Mouse (Mus musculus): ENCODE results near the gene Flt1. TPM values are rescaled to one million over a fixed set of nuclear protein-coding genes. Genes with fewer than 3 reads are reported as not detected.

Flt1 gene
- total RNA-seq, 2 experiments from 2014 or later, result 61.7 to 76.9 TPM

DNA sequence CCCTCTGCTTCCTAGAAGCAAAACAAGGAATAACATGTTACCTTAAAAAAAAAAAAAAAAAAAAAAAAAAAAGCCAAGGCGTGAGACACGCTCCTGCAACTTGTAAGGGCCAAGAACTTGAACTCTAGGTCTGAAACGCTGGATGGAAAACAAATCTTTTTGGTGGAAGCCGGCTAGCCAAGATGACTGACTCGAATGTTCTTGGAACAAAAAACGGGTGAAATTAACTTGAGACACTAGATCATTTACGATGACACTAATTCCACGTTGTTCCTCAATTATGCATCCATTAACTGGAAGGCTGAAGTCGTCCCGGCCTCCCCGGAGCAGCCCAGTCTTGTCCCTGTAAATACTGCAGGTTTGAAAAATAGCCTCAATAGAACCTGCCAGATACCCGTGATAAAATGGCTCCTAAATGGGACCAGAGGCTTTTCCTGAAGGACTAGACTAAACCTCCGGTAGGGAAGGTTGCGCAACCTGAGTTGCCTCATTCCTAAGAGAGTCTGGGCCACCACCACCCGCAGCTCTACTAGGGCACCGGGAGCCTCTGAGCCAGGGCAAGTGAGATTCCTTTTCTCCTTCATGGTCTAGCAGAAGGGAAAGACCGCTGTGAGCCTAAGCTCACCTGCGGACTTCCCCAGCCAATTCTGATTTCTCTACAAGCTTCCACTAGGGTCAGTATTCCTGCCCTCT, 1.0 kb upstream of the Flt1 start:
- DNase-seq (ENCODE audit: low spot score), result no peak
- intact Hi-C loops (cut with DNase I), result loop anchor here (1.0 kb wide), 1 partner anchor 25 kb away; no protein-coding TSS in a partner anchor

DNA sequence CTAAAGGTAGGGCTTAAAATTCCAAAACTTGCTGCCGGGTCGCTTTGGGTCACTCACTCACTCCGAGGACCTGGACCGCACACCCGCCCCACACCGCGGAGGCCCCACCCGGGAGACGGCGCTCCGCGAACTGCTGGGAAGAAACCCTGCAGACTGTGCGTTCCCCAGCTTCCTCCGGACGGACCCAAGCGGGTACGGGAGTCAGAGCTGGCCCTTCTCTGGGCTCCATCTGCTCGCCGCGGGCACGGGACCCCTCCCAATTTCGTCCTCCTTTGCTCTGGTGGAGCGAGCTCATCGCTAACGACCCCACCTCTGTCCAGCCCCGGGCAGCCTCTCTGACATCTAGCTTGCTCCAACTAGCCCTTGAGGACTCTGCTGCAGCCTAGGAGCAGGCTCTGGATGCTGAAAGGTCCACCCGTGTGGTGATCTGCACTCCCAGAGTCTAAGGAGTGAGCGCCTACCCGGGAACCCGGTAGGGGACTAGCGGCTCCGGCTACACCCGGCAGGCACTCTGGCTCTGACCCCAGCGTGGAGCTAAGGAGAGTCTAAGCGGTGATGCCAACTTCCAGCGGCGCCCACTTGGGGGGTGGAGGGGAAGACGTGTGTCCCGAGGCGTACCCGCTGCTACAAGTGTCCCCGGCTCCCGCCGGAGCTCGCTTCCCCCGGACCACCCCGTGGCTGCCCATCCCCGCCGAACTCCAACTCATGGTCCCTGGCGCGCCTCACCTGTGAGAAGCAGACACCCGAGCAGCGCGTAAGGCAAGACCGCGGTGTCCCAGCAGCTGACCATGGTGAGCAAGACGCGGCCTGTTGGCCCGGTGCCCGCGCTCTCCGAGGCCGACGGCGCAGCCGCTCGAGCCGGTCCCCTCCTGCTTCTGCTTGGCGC, 623 bp downstream of the Flt1 start:
- DNase-seq (ENCODE audit: low spot score), result no peak
- intact Hi-C loops (cut with DNase I), result loop anchor here (2.0 to 5.0 kb wide), 3 partner anchors 53 to 142 kb away; no protein-coding TSS in a partner anchor

DNA sequence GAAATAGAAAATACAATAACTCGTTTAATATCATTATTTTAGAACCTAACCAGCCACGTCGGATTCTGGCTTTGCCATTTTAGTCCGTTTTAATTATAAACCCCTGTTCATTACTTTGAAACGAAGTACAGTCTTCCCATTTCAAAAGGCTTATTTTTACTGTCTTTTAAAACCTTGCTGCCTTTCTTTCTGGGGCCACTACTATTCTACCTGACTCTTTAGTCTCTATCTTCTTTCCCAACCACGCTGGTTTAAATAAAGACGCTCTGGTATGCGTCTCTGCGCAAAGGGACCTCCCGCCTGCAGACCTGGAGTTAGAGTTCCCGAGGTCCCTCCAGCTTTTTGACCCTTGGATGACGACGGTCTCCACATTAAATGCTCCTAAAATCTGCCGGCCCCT, 1.4 kb downstream of the Flt1 start:
- DNase-seq (ENCODE audit: low spot score), result no peak
- intact Hi-C loops (cut with DNase I), result loop anchor here (2.0 to 5.0 kb wide), 3 partner anchors 52 to 142 kb away; no protein-coding TSS in a partner anchor

DNA sequence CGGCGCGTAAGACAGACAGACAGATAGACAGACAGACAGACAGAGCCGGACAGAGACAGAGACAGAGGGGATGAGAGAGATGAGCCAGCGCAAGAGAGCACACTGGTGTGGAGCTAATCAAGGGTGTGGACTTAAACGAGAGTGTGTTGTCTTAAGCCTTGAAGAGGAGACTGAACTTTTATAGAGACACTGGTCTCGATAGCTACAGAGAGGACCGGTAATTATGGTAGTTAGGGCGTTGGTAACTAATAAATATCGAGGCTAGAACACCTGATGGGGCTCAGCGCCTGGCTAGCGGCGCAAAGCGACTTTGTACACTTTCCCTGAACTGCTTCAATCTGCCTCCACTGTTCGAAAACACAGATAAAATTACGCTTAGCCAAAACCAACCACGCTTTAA, 2.0 kb downstream of the Flt1 start:
- intact Hi-C loops (cut with DNase I), result loop anchor here (2.0 to 5.0 kb wide), 4 partner anchors 52 to 141 kb away; no protein-coding TSS in a partner anchor
- no peak for DNase-seq (ENCODE audit: low spot score)

DNA sequence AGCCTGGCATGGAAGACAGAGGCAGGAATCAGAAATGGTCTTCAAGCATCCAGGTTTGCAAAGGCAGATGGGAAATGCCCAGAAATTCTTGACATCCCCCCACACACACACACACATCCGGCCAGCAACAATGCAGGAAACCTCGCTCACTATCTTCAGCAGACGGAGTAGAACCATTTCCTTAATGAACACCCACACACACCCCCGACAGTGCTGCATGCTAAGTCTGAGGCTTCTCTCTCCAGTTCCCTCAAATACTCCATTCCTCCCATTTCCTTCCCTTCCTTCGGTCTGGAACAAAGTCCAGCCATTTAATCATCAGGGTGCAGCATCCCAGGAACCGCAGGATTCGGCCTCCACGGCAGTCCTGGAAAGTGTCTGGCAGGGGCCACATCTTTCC, 4.4 kb downstream of the Flt1 start:
- DNase-seq (ENCODE audit: low spot score), result peak; percentile 13
- intact Hi-C loops (cut with DNase I), result loop anchor here (5.0 kb wide), 2 partner anchors 49 to 104 kb away; no protein-coding TSS in a partner anchor

DNA sequence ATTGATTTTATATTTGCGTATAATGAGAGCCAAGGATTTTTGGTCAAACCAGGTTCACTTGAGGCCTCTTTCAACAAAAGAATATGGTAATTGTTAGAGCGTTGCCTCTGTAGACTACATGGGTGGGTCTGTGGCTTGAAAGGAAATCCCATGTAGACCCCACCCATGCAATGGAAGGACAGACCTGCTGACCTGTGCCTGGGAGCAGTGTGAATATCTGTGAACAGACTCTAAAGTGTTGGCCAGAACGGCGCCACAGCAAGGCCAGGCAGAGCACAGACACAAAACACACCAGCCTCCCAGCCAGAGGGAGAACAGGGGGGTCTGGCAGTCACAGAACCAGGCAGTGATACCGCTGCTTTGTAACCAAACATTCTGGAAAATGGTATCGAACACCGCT, 7.5 kb downstream of the Flt1 start:
- DNase-seq (ENCODE audit: low spot score), result peak; percentile 5
- intact Hi-C loops (cut with DNase I), result loop anchor here (5.0 kb wide), 1 partner anchor 61 kb away; no protein-coding TSS in a partner anchor

DNA sequence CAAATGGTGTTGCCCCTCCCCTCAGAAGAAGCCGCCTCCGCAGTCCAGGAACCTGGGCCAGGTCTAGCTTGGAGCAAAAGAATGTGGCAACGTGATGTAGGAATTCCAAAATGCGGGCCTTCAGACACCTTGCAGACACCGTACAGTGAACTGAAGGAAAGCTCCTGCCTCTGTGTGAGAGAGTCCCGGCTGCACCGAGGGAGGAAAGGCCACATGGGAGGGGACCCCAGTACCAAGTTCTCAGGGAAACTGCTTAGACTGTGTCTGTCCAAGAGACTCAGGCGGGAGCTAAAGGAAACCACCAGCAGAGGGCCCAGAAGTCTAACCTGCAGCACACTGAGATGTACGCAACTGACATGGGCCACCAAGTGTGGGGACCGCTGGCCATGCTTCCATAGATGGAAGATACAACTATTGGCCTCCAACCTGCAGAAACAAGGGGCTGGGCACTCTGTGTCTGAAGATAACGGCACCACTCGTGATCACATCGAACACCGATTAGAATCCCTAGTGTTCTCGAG, 9.1 kb downstream of the Flt1 start:
- DNase-seq (ENCODE audit: low spot score), result no peak
- intact Hi-C loops (cut with DNase I), result loop anchor here (5.0 kb wide), 1 partner anchor 59 kb away; no protein-coding TSS in a partner anchor

DNA sequence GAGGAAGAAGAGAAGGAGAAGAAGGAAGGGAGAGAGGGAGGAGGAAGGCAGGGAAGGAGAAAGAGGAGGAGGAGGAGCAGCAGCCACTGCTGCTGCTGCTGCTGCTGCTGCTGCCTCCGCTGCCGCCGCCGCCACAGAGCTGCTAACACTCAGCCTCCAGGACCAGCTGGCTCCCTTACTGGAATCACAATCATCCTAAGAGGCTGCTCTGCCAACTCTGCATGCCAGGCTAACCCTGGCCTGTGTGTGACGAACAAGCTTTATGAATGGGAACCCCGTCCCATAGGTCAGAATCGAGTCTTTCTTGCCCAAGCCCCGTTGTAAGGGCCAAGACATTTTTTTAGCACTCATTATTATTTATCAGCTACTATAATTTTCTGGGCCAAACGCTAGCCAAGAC, 9.5 kb downstream of the Flt1 start:
- DNase-seq (ENCODE audit: low spot score), result no peak
- intact Hi-C loops (cut with DNase I), result loop anchor here (5.0 kb wide), 1 partner anchor 59 kb away; no protein-coding TSS in a partner anchor

DNA sequence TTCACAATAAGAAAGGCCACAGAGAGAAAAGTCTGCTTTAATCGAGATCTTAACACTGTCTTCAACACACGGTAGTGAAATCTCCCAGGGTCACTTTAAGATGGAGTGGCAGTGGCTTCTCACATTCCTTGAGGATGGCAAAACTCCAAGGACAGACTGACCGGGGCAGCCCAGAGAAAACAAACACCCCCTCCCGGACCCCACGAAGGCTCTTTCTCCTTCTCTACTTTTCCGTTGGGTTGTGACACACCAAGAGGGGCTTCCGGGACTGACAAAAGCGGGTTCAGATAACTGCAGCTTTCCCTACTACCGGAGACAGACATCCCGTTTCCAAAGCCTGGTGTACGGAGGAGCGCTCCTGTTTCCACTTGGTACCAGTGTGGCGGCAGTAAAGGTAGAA, 10.4 kb downstream of the Flt1 start:
- no peak for DNase-seq (ENCODE audit: low spot score)
- intact Hi-C loops (cut with DNase I), result loop anchor here (5.0 kb wide), 1 partner anchor 58 kb away; no protein-coding TSS in a partner anchor

DNA sequence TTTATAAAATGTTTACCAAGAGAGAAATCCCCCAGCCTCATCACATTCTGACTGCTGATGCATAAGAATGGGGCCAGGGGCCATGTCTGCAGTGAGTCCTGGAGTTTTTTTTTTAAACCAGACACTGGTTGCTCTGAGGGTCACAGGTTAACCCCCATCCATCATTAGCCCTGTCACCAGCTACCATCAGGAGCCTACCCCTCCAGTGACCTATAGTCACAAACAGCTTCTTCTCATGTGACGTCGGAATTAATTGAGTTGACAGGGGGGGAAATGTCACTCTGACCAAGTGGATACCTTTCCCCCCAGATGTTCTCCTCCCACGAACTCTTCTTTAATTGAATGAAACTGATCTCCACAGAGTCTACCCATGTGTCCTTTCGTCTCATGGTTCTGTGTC, 17.3 kb downstream of the Flt1 start:
- intact Hi-C loops (cut with DNase I), result no loop called here
- no peak for DNase-seq (ENCODE audit: low spot score)

DNA sequence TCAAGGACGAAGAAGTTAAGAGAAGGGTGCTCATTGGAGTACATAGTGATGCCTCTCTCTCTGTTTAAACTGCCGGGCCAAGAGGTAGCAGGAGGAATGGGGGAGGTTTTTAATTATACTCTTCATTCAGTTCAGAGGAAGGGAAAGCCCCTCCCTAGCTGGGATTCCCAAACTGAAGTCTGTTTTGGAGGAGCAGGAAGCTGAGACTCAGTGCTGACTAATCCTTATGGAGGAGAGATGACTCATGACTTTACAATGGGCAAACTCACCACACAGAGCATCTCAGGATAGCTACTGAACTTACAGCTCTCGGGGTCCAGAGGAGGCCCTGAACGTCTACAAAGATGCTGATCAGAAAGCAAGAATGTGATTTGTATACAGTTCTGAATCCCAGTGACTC, 18.3 kb downstream of the Flt1 start:
- intact Hi-C loops (cut with DNase I), result no loop called here
- no peak for DNase-seq (ENCODE audit: low spot score)

DNA sequence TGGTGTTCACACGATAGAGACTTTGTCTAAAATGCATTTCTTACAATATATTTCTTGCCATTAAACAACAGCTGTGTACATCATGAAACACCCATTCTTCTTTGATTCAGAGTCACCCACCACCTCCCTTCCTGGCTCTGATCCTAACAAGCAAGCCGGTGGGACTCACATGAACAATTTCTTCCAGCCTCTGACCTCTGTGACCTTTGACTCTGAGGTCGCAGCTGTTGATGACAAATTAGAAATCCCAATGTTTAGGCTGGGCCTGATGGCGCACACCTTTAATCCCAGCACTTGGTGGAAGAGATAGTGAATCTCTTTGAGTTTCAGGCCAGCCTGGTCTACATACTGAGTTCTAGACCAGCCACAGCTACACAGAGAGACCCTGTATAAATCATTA, 20.9 kb downstream of the Flt1 start:
- no peak for DNase-seq (ENCODE audit: low spot score)
- intact Hi-C loops (cut with DNase I), result no loop called here

DNA sequence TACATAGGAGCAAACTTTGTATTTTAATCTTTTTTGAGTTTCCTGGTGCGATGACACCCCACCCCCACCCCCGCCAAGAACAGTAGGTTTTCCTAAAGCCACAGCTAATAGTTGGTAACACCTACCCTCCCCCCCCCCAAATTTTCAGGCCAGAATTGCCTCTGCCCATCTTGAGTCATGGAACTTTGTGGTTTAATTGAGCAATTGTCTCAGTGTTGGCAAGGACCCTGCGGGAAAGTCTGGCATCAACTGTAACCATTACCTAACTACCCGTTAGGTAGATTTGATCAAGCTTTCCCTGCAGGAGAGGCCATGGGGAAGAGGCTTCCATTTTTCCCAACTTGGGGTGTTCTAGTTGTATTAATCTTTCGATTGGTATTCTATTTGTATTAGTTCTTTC, 23.4 kb downstream of the Flt1 start:
- DNase-seq (ENCODE audit: low spot score), result no peak
- intact Hi-C loops (cut with DNase I), result no loop called here

DNA sequence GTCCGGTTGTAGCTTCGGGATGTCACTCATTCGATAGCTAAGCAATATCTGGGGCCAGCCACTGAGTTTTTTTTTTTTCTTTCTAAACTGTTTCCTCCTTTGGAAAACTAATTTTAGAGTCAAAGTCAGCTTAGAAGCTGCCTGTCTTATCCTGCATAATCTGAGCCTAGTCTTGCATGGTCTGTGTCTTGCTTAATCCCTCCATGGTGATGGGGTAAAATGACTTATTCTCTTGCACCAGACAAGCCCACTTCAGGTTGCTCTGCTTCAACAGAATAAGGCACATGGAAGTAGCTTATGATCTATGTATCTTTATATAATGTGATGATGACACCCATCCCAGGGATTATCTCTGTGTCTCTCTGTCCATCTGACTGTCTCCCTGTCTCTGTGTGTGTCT, 24.8 kb downstream of the Flt1 start:
- intact Hi-C loops (cut with DNase I), result no loop called here
- no peak for DNase-seq (ENCODE audit: low spot score)

DNA sequence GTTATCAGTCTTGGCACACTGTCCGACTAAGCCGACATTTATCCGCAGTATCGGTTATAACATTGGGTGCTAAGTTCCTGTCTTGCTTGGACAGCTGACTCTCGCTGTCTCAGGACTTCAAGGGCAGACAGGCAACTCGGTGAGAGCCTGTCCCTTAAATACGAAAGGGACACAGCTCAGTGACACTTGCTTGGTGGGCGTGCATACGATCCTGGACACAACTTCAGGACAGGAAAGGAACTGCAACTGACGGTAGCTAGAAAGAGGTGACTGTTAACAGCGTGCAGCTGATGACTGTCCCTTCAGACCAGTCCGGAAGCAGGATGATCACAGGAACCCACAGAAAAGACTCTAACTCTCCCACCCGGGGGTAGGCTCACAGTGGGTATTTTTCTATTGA, 27.8 kb downstream of the Flt1 start:
- intact Hi-C loops (cut with DNase I), result no loop called here
- DNase-seq (ENCODE audit: low spot score), result no peak

DNA sequence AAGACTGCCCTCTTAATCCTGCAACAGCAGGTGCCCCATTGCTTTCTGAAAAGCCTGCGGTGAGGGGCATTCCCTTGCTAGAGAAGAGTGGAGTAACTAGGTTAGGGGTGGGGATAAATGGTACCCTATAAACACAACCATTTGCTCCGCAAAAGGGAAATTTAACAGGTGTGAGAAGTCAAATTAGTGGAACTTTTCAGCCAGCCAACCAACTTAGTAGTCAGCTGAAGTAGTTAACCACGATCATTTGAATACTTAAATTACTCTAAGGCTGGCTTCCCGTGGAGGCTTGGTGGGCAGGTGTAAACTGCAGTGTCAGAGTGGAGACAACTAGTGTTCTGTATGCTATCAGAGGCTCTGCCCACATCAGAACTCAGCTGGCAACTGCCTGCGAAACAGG, 28.6 kb downstream of the Flt1 start:
- no peak for DNase-seq (ENCODE audit: low spot score)
- intact Hi-C loops (cut with DNase I), result no loop called here

DNA sequence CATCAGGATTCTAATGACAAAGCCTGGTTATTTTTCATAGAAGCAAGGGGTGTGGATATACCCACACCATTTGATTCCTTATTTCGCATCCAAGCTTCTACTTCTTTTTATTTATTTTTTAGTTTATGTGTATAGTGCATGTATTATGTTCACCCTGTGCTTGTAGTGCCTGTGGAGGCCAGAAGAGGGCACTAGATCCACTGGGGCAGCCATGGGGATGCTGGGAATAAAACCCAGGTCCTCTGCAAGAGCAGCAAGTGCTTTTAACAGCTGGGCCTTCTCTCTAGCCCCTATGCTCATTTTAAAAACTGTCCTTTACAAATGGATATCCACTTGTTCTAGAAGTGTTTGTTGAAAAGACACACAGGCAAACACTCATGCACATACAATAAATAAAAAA, 33.2 kb downstream of the Flt1 start:
- intact Hi-C loops (cut with DNase I), result no loop called here
- DNase-seq (ENCODE audit: low spot score), result no peak

DNA sequence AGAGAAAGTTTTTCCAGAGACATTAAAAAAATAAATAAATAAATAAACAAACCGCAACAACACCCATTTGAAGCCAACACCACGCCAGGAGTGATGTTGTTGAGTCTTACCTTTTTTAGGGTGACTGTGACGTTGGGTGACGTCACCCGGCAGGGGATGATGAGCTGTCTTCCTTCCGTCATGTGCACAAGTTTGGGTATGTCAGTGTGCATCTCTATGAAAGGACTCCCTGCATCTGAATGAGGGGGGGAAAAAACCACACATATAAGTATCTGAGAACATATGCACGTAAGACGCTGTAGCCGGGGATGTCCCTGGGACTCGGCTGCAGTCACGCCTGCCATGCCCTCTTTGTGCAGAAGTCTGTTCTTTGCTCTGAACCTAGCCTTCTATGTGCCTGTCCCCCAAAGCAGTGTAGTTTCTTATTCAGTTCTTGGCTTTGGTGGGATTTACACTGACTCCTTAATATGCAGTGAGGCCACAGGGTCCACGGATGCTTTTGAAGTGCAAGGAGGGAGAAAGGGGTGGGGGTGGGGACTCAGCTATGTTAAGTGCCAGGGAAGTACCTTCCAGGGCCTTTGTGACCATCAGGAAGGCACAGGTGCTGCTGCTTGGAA, 42.0 kb downstream of the Flt1 start:
- no peak for DNase-seq (ENCODE audit: low spot score)
- intact Hi-C loops (cut with DNase I), result no loop called here

DNA sequence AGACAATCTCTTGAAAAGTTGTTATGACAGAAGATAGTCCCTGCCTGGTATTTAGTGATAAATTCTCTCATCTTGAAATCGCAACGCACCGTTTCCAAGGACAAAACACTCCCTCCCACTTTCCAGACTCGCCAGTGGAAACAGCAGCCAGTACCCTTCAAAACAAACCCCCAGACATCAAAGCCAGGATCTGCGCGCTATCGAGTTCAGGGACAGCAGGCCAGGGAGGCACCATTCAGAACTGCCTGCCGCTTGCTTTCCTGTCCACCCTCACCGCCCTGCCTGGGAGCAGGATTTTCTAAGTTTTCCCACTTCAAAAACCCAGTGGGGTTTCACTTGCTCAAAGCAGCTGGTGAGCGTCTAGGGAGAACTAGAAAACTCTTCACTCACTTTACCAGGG, 44.6 kb downstream of the Flt1 start:
- no peak for DNase-seq (ENCODE audit: low spot score)
- intact Hi-C loops (cut with DNase I), result no loop called here

DNA sequence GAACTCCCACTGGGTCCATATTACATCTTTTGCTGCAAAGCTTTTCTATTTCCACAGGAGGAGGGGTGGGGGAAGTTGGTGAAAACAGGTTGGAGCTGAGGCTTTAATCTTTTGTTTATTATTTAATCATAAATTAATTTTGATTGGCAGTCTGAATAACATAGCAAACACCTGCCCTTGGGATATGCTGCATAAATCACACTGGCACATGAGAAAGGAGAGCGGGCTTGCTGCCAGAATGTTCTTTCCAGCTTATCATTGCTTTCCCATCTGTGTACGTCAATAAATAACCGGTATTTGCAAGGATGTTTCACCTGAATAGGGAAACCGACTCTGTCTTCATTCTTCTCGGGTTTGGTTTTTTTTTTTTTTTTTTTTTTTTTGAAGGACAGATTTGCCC, 45.1 kb downstream of the Flt1 start:
- DNase-seq (ENCODE audit: low spot score), result no peak
- intact Hi-C loops (cut with DNase I), result no loop called here

Measured in heart, postnatal 25 days (tissue).